ENCODE assay signal across 9 mouse cellular contexts in genomic region chr2:68405163-68405715, GRCm38 (mm10).
DNase-seq lines count a peak whose midpoint lies in the region; ATAC-seq lines count a peak whose summit lies in the region.
"Had no signal": no experiment of that assay in that cellular context is flagged by ENCODE, and none has a peak within 500 bp of the region (broad histone marks: within the 10 kb centered on the region; RNA-seq: fewer than 3 reads in every experiment).

No protein-coding gene starts in this region.

- DNase-seq in heart, postnatal 4 days: no peak
- no peak for DNase-seq in urinary bladder, postnatal 25 days (ENCODE audit: low spot score)
- DNase-seq in spleen, postnatal 10 days (ENCODE audit: low spot score in 2 of 2): no peak
- DNase-seq in frontal cortex, postnatal 25 days (ENCODE audit: low spot score in 2 of 2): no peak
- DNase-seq: liver, postnatal 0 days had no signal

- H3K9me3 ChIP-seq in heart, embryonic 14.5 days (ENCODE audit: control insufficient read depth, low read length): no peaks in the 10 kb centered on the region
- H3K9me3 ChIP-seq in forebrain, embryonic 15.5 days: no peaks in the 10 kb centered on the region
- H3K9me3 ChIP-seq in limb, embryonic 15.5 days: no peaks in the 10 kb centered on the region

- no peak overlapping the region for H3K4me2 ChIP-seq in heart, embryonic 14.5 days (ENCODE audit: low read length)
- H3K4me2 ChIP-seq in forebrain, embryonic 15.5 days (replicated peaks): peak overlapping the region; percentile 45
- peak overlapping the region; percentile 31 for H3K4me2 ChIP-seq in limb, embryonic 15.5 days

- H3K9ac ChIP-seq in heart, embryonic 14.5 days (ENCODE audit: low read length): peak overlapping the region; percentile 1; the same call in 1 of the 2 replicates
- no peak overlapping the region for H3K9ac ChIP-seq in forebrain, embryonic 15.5 days (replicated peaks)
- H3K9ac ChIP-seq in limb, embryonic 15.5 days: no peak overlapping the region
- H3K9ac ChIP-seq: liver, postnatal 0 days had no signal

- 66% methylated on average over 16 of the region's 16 CpGs for WGBS in heart, embryonic 14.5 days
- 9% methylated on average over 16 of the region's 16 CpGs for WGBS in forebrain, embryonic 15.5 days
- WGBS in limb, embryonic 15.5 days: 13% methylated on average over 16 of the region's 16 CpGs

- H3K4me3 ChIP-seq in heart, embryonic 14.5 days (ENCODE audit: control insufficient read depth in 1 of 2, insufficient read depth in 1 of 2, low read depth in 1 of 2, low read length in 2 of 2): no peak overlapping the region
- peak overlapping the region; percentile 20 for H3K4me3 ChIP-seq in forebrain, embryonic 15.5 days
- peak overlapping the region; percentile 0 for H3K4me3 ChIP-seq in limb, embryonic 15.5 days

- peaks cover 15% of the 10 kb centered on the region for H3K36me3 ChIP-seq in heart, embryonic 14.5 days (ENCODE audit: control insufficient read depth, insufficient read depth, low read length)
- H3K36me3 ChIP-seq in forebrain, embryonic 15.5 days: no peaks in the 10 kb centered on the region
- no peaks in the 10 kb centered on the region for H3K36me3 ChIP-seq in limb, embryonic 15.5 days

- no peak for ATAC-seq in heart, embryonic 14.5 days (ENCODE audit: insufficient number of reproducible peaks, insufficient read depth, low FRiP score, low read depth)
- 0 out of 2 replicates have a peak, but pooled peaks have one; percentile 50 for ATAC-seq in common myeloid progenitor, adult 5-6 weeks (replicated peaks; ENCODE audit: low read depth, poor library complexity, severe bottlenecking)
- ATAC-seq in forebrain, embryonic 15.5 days (replicated peaks): peak; percentile 13; the same call in 1 of the 2 replicates
- ATAC-seq in limb, embryonic 15.5 days (ENCODE audit: insufficient number of reproducible peaks, low FRiP score, low TSS enrichment, low read depth): no peak
- ATAC-seq: liver, postnatal 0 days had no signal

- no peaks in the 10 kb centered on the region for H3K27me3 ChIP-seq in heart, embryonic 14.5 days (ENCODE audit: control insufficient read depth, insufficient read depth, low read length)
- no peaks in the 10 kb centered on the region for H3K27me3 ChIP-seq in forebrain, embryonic 15.5 days
- H3K27me3 ChIP-seq in limb, embryonic 15.5 days: 0 out of 2 replicates have a peak, but pooled peaks cover 2% of the 10 kb centered on the region

- H3K27ac ChIP-seq in heart, embryonic 14.5 days (replicated peaks in 1 of 2; ENCODE audit: control insufficient read depth in 1 of 2, insufficient read depth in 1 of 2, low read depth in 2 of 2, low read length in 2 of 2): no peak overlapping the region; a peak in 1 of 4 replicates
- H3K27ac ChIP-seq in forebrain, embryonic 15.5 days (replicated peaks): no peak overlapping the region
- H3K27ac ChIP-seq in limb, embryonic 15.5 days: no peak overlapping the region

- H3K4me1 ChIP-seq in heart, embryonic 14.5 days (ENCODE audit: control insufficient read depth in 2 of 2, insufficient read depth in 2 of 2, low read length in 2 of 2): peaks cover 32 to 52% of the 10 kb centered on the region in 2 experiments
- peaks cover 49% of the 10 kb centered on the region for H3K4me1 ChIP-seq in forebrain, embryonic 15.5 days
- H3K4me1 ChIP-seq in limb, embryonic 15.5 days: peaks cover 29% of the 10 kb centered on the region

Comparison
In these comparisons a context has a peak if more than half of its experiments do, and no peak if none do; other contexts are left out.
1. ATAC-seq: peak in common myeloid progenitor, adult 5-6 weeks (single experiment) and forebrain, embryonic 15.5 days (single experiment); none in heart, embryonic 14.5 days (single experiment) and limb, embryonic 15.5 days (single experiment).
2. H3K4me3 ChIP-seq: peak in forebrain, embryonic 15.5 days (single experiment) and limb, embryonic 15.5 days (single experiment); none in heart, embryonic 14.5 days (0 of 2).